Mouse (Mus musculus): ENCODE measurements around the gene Tbc1d4. TPM values are rescaled to one million over a fixed set of nuclear protein-coding genes. Genes with fewer than 3 reads are reported as not detected.

The Tbc1d4 gene
- 4.8 and 4.9 TPM in 2 replicates for polyA plus RNA-seq (2016; fragmentation: Nextera tagmentation; extraction: Ambion mirVana)

DNA sequence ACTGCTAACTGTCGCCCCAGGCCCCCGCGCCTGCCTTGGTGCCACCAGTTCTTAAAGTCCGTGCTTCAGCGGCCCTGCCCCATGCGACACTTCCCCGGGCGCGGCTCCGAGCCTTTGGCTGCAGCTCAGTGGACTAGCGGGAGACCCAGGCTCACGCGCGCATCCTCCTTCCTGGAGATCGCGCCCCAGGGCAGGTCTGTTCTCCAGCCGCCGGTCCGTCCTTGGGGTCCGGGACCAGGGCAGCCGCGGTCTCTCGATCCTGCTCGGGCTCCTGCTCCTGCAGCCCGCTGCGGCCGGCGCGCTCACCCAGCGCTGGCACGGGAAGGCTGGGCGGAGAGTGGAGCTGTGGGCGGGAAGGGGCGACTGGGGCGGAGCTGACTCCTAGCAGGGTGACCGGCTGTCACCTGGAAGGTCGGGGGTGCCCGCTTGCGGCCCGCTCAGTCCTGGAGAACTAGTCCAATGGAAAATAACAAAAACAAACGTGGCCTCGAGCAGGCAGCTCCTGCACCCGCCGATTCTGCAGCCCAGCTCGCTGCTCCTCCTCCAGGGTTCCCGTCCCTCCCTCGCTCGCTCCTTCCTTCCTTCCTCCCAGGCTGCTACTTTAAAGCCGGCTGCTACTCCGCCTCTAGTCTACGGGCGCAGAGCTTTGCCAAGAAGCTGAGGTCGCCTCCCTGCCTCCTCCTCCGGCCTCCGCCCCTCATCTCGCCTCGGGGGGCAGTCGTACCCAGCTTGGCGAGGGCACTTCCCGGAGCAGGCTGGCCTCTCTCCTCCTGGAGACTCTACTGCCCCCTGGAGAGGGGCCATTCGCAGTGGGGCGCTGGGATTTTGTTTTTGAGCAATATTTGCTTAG lies at the start of gene Tbc1d4:
Gene Tbc1d4 (minus strand): TSS at position 673 of the 850 bp plus-strand sequence.
- H3K9me3 ChIP-seq (replicated peaks) = no peaks in the 10 kb centered on the region
- WGBS = under 1% methylated on average over 62 of the region's 62 CpGs
- peak within 1 kb of the TSS; percentile 81 for H3K27ac ChIP-seq (replicated peaks)
- peaks cover 23% of the 10 kb centered on the region for H3K27me3 ChIP-seq (ENCODE audit: low read depth, poor library complexity, severe bottlenecking)
- H3K4me3 ChIP-seq = peak within 1 kb of the TSS; percentile 78
- peaks cover 24% of the 10 kb centered on the region for H3K4me1 ChIP-seq
- no peaks in the 10 kb centered on the region for H3K36me3 ChIP-seq
- peak; percentile 79 for DNase-seq (ENCODE audit: low spot score)

DNA sequence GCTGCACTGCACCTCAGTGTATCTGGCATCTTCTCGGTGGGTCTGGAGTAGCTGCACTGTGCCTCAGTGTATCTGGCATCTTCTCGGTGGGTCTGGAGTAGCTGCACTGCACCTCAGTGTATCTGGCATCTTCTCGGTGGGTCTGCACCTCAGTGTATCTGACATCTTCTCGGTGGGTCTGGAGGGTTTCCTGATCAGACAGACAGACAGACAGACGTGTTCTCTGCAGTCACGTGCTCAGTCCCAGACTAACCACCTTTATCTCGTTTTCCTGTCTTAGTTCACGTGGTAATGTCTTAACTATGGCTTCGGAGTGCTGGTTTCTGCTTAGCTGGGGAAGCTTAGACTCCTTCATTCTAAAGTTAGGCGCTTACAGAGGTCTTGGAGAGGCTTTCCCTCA lies 47.3 kb upstream of the Tbc1d4 start:
- 85% methylated on average over 10 of the region's 10 CpGs for WGBS
- Histone ChIP-seq H3K4me3 (no peak overlapping the region), H3K4me1 (peaks cover 14% of the 10 kb centered on the region), H3K27me3 (ENCODE audit: low read depth, poor library complexity, severe bottlenecking) (no peaks in the 10 kb centered on the region), H3K27ac (replicated peaks) (no peak overlapping the region), H3K9me3 (replicated peaks) (no peaks in the 10 kb centered on the region), H3K36me3 (peaks cover 14% of the 10 kb centered on the region)
- DNase-seq (ENCODE audit: low spot score) = no peak

GRCm38 (mm10) chr14:101654526-101654909 lies 45.5 kb upstream of the Tbc1d4 start:
- peak overlapping the region; percentile 92 for H3K4me3 ChIP-seq
- peaks cover 7% of the 10 kb centered on the region; the same call in 1 of the 2 replicates for H3K36me3 ChIP-seq
- no peak for DNase-seq (ENCODE audit: low spot score)
- H3K27ac ChIP-seq (replicated peaks) = peak overlapping the region; percentile 98
- H3K9me3 ChIP-seq (replicated peaks) = no peaks in the 10 kb centered on the region
- 3% methylated on average over 10 of the region's 10 CpGs for WGBS
- no peaks in the 10 kb centered on the region for H3K27me3 ChIP-seq (ENCODE audit: low read depth, poor library complexity, severe bottlenecking)
- H3K4me1 ChIP-seq = peaks cover 14% of the 10 kb centered on the region

DNA sequence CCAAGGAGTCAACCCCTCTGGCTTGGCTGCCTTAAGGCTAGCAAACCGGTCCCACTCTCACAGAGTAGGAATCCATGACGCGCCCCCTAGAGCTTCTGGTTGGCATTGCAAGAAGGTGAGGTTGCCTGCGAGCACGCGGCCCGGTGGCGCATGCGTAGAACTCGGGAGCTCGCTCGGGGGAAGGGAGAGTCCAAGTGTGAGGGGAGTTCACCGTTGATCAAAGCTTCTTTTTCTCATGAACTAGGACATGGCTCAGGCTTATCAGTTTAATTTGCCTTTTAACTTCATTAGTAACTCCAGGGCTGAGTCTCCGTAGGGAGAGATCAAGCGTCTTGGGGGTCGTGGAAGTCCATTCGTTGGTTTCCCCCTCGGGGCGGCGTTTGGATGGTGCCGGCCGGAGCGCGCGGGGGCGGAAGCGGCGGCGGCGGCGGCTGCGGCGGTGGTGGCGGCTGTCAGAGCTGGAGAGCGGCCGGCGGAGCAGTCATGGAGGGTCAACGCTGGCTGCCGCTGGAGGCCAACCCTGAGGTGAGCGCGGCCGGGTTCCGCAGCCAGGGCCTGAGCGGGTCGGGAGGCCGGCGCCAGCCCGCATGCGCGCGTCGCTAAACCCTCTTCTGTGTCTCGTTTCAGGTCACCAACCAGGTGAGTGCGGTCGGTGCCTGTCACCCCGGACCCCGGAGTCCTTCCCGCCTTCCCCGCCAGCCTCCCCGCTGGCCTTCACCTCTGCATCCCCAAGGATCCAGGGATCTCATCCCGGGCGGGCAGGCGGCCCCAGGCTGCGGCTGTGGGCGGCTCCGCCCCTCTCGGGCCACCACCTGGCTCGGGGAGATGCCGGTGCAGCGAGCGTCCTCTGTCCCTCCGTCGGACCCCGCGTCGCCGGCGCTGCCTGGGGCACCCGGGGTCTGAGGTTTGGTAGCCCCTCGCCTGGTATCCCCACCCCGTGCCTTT lies 44.9 kb upstream of the Tbc1d4 start, which contains the start of gene Uchl3:
Gene Uchl3 (plus strand): TSS at position 387 of the 945 bp plus-strand sequence.
- peak; percentile 96 for DNase-seq (ENCODE audit: low spot score)
- Histone ChIP-seq H3K4me3 (peak within 1 kb of the TSS; percentile 92), H3K27ac (replicated peaks) (peak within 1 kb of the TSS; percentile 98)

GRCm38 (mm10) chr14:101652571-101652970 lies 43.6 kb upstream of the Tbc1d4 start:
- Histone ChIP-seq H3K4me1 (peaks cover 14% of the 10 kb centered on the region), H3K27ac (replicated peaks) (no peak overlapping the region), H3K4me3 (no peak overlapping the region), H3K27me3 (ENCODE audit: low read depth, poor library complexity, severe bottlenecking) (no peaks in the 10 kb centered on the region), H3K36me3 (no peaks in the 10 kb centered on the region), H3K9me3 (replicated peaks) (no peaks in the 10 kb centered on the region)
- WGBS = 94% methylated on average over 6 of the region's 6 CpGs
- DNase-seq (ENCODE audit: low spot score) = no peak

More for the DNA sequence above, 44.9 kb upstream of the Tbc1d4 start, which contains the start of gene Uchl3:
- peaks cover 4% of the 10 kb centered on the region; the same call in 1 of the 2 replicates for H3K36me3 ChIP-seq
- no peaks in the 10 kb centered on the region for H3K9me3 ChIP-seq (replicated peaks)
- H3K4me1 ChIP-seq = peaks cover 14% of the 10 kb centered on the region
- 0% methylated on average over 80 of the region's 81 CpGs for WGBS
- no peaks in the 10 kb centered on the region for H3K27me3 ChIP-seq (ENCODE audit: low read depth, poor library complexity, severe bottlenecking)

GRCm38 (mm10) chr14:101650551-101650950 lies 41.6 kb upstream of the Tbc1d4 start:
- no peak for DNase-seq (ENCODE audit: low spot score)
- Histone ChIP-seq H3K27ac (replicated peaks) (no peak overlapping the region), H3K36me3 (no peaks in the 10 kb centered on the region), H3K4me3 (no peak overlapping the region), H3K4me1 (peaks cover 14% of the 10 kb centered on the region), H3K27me3 (ENCODE audit: low read depth, poor library complexity, severe bottlenecking) (no peaks in the 10 kb centered on the region), H3K9me3 (replicated peaks) (no peaks in the 10 kb centered on the region)
- WGBS = 90% methylated on average over 4 of the region's 4 CpGs

DNA sequence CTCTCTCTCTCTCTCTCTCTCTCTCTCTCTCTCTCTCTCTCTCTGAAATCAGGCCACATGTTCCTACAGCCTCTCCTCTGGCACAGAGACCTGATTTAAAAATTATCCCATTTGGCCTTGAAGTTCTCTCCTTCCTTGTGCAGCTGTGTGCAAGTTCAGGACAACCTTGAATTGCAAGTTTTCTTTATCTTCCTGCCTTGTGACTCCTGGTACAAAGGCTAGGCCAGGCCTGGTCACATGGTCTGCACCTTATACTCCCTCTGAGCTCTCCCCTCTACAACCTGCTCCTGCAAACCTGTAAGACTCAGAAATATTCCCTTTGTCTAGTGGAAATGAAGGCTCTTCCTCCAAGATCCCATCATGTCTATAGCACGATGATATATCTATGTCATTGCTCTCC lies 36.0 kb upstream of the Tbc1d4 start:
- no peak overlapping the region for H3K27ac ChIP-seq (replicated peaks)
- no peaks in the 10 kb centered on the region for H3K36me3 ChIP-seq
- WGBS = 90% methylated on average over 1 of the region's 1 CpGs
- H3K4me3 ChIP-seq = no peak overlapping the region
- no peaks in the 10 kb centered on the region for H3K27me3 ChIP-seq (ENCODE audit: low read depth, poor library complexity, severe bottlenecking)
- DNase-seq (ENCODE audit: low spot score) = no peak
- no peaks in the 10 kb centered on the region for H3K9me3 ChIP-seq (replicated peaks)
- H3K4me1 ChIP-seq = peaks cover under 1% of the 10 kb centered on the region; the same call in 1 of the 2 replicates

- Histone ChIP-seq H3K4me1 (peaks cover 12% of the 10 kb centered on the region), H3K4me3 (peak within 1 kb of the TSS; percentile 82), H3K36me3 (peaks cover 5% of the 10 kb centered on the region), H3K9me3 (replicated peaks) (no peaks in the 10 kb centered on the region), H3K27ac (replicated peaks) (peak within 1 kb of the TSS; percentile 95), H3K27me3 (ENCODE audit: low read depth, poor library complexity, severe bottlenecking) (no peaks in the 10 kb centered on the region)
- peak; percentile 90 for DNase-seq (ENCODE audit: low spot score)
- under 1% methylated on average over 39 of the region's 39 CpGs for WGBS
Observed at GRCm38 (mm10) chr14:101640153-101640843, 31.3 kb upstream of the Tbc1d4 start, which contains the start of gene Commd6. TSS of gene Commd6 (minus strand) at chr14:101640686.

DNA sequence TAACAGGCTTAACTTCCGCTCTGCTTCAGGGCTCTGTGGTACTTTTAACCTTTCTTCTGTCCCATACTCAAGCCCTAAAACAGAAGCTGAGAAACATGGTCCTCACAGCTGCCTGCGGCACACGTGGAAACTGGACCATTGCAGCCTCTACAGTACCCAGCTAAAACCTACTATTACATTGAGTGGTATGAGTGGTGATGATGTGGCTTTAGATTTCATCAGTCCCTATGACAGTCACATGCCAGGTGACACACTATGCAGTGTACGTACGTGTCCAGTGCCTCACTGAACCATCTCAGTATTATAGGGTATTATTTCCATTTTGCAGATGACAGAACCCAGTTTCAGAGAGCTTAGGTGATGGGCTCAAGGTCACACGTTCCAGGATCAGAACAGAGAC lies 28.4 kb upstream of the Tbc1d4 start:
- Histone ChIP-seq H3K27me3 (ENCODE audit: low read depth, poor library complexity, severe bottlenecking) (no peaks in the 10 kb centered on the region), H3K9me3 (replicated peaks) (no peaks in the 10 kb centered on the region), H3K4me1 (peaks cover 12% of the 10 kb centered on the region), H3K36me3 (peaks cover 33% of the 10 kb centered on the region), H3K4me3 (no peak overlapping the region), H3K27ac (replicated peaks) (no peak overlapping the region)
- DNase-seq (ENCODE audit: low spot score) = no peak
- 88% methylated on average over 6 of the region's 6 CpGs for WGBS

DNA sequence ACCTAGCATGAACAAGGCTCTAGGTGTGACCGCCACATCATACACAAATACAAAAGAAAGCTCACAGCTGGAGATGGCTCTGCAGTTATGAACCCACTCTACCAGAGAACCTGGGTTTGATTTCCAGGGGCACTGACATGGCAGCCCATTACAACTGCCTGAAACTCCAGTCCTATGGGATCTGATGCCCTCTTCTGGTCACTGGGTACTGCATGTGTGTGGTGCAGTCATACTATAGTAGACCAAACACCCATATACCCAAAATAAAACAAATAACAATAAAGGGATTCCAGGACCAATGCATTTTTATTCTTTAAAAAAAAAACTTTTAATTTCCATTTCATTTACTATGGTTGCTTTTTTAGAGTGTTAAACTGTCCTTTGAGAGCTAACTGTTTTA lies 26.8 kb upstream of the Tbc1d4 start:
- no peak overlapping the region for H3K27ac ChIP-seq (replicated peaks)
- no peak for DNase-seq (ENCODE audit: low spot score)
- no peaks in the 10 kb centered on the region for H3K9me3 ChIP-seq (replicated peaks)
- H3K36me3 ChIP-seq = peaks cover 42% of the 10 kb centered on the region
- H3K4me3 ChIP-seq = no peak overlapping the region
- peaks cover 12% of the 10 kb centered on the region for H3K4me1 ChIP-seq
- 89% methylated on average over 1 of the region's 1 CpGs for WGBS
- H3K27me3 ChIP-seq (ENCODE audit: low read depth, poor library complexity, severe bottlenecking) = no peaks in the 10 kb centered on the region

- no peak for DNase-seq (ENCODE audit: low spot score)
- Histone ChIP-seq H3K4me1 (no peaks in the 10 kb centered on the region), H3K27me3 (ENCODE audit: low read depth, poor library complexity, severe bottlenecking) (no peaks in the 10 kb centered on the region), H3K36me3 (peaks cover 39% of the 10 kb centered on the region), H3K27ac (replicated peaks) (no peak overlapping the region), H3K9me3 (replicated peaks) (no peaks in the 10 kb centered on the region), H3K4me3 (no peak overlapping the region)
- WGBS = 83% methylated on average over 2 of the region's 2 CpGs
Observed at GRCm38 (mm10) chr14:101630548-101630947, 21.6 kb upstream of the Tbc1d4 start.

- Histone ChIP-seq H3K27me3 (ENCODE audit: low read depth, poor library complexity, severe bottlenecking) (no peaks in the 10 kb centered on the region), H3K4me3 (no peak overlapping the region), H3K36me3 (no peaks in the 10 kb centered on the region), H3K9me3 (replicated peaks) (no peaks in the 10 kb centered on the region), H3K27ac (replicated peaks) (no peak overlapping the region), H3K4me1 (peaks cover 6% of the 10 kb centered on the region; the same call in 1 of the 2 replicates)
- WGBS = 87% methylated on average over 5 of the region's 5 CpGs
- DNase-seq (ENCODE audit: low spot score) = no peak
Observed at GRCm38 (mm10) chr14:101617680-101618079, 8.7 kb upstream of the Tbc1d4 start.

Measured in midbrain, embryonic 10.5 days (tissue).